9 mouse cellular contexts compared by ENCODE assay signal in genomic region chr11:5296576-5297115, GRCm38 (mm10). TPM values are rescaled to one million over a fixed set of nuclear protein-coding genes. Genes with fewer than 3 reads are reported as not detected.
DNase-seq lines count a peak whose midpoint lies in the region; ATAC-seq lines count a peak whose summit lies in the region.
"Had no signal": no experiment of that assay in that cellular context is flagged by ENCODE, and none has a peak within 500 bp of the region (broad histone marks: within the 10 kb centered on the region; RNA-seq: fewer than 3 reads in every experiment).

No protein-coding gene starts in this region.

- H3K36me3 ChIP-seq in forebrain, embryonic 12.5 days (replicated peaks): no peaks in the 10 kb centered on the region
- no peaks in the 10 kb centered on the region for H3K36me3 ChIP-seq in forebrain, embryonic 16.5 days (ENCODE audit: control insufficient read depth, insufficient read depth)
- no peaks in the 10 kb centered on the region for H3K36me3 ChIP-seq in neural tube, embryonic 14.5 days (ENCODE audit: control insufficient read depth, insufficient read depth, low read length)
- H3K36me3 ChIP-seq in limb, embryonic 10.5 days: no peaks in the 10 kb centered on the region
- H3K36me3 ChIP-seq in midbrain, embryonic 15.5 days (replicated peaks): no peaks in the 10 kb centered on the region

- WGBS in forebrain, embryonic 12.5 days: 72% methylated on average over 2 of the region's 2 CpGs
- 39% methylated on average over 2 of the region's 2 CpGs for WGBS in forebrain, embryonic 16.5 days
- WGBS in neural tube, embryonic 14.5 days: 73% methylated on average over 2 of the region's 2 CpGs
- WGBS in limb, embryonic 10.5 days: 27% methylated on average over 2 of the region's 2 CpGs
- 68% methylated on average over 2 of the region's 2 CpGs for WGBS in midbrain, embryonic 15.5 days

- no peaks in the 10 kb centered on the region for H3K27me3 ChIP-seq in forebrain, embryonic 12.5 days
- no peaks in the 10 kb centered on the region for H3K27me3 ChIP-seq in forebrain, embryonic 16.5 days (replicated peaks; ENCODE audit: control insufficient read depth, insufficient read depth, low read length)
- H3K27me3 ChIP-seq in neural tube, embryonic 14.5 days (ENCODE audit: control insufficient read depth, insufficient read depth, low read length): no peaks in the 10 kb centered on the region
- H3K27me3 ChIP-seq in limb, embryonic 10.5 days (ENCODE audit: low read depth, poor library complexity, severe bottlenecking): no peaks in the 10 kb centered on the region
- no peaks in the 10 kb centered on the region for H3K27me3 ChIP-seq in midbrain, embryonic 15.5 days (replicated peaks)

- DNase-seq in neural tube, embryonic 10.5 days (ENCODE audit: extremely low spot score, low spot score): no peak
- no peak for DNase-seq in limb, embryonic 10.5 days (ENCODE audit: low spot score)
- DNase-seq in cerebellum, postnatal 25 days: no peak
- DNase-seq in yolk sac, embryonic 10.5 days (ENCODE audit: low spot score): no peak
- DNase-seq: cerebellum, adult 11 months had no signal

- H3K4me3 ChIP-seq in forebrain, embryonic 12.5 days (replicated peaks): no peak overlapping the region
- H3K4me3 ChIP-seq in forebrain, embryonic 16.5 days (replicated peaks; ENCODE audit: low read length): no peak overlapping the region
- no peak overlapping the region for H3K4me3 ChIP-seq in neural tube, embryonic 14.5 days (ENCODE audit: low read depth, low read length)
- 0 out of 2 replicates have a peak overlapping the region, but pooled peaks have one; percentile 11 for H3K4me3 ChIP-seq in limb, embryonic 10.5 days
- H3K4me3 ChIP-seq in midbrain, embryonic 15.5 days: no peak overlapping the region

- no peak overlapping the region for H3K4me2 ChIP-seq in forebrain, embryonic 12.5 days
- H3K4me2 ChIP-seq in forebrain, embryonic 16.5 days (ENCODE audit: low read length): no peak overlapping the region
- no peak overlapping the region for H3K4me2 ChIP-seq in neural tube, embryonic 14.5 days (ENCODE audit: low read depth, low read length)
- H3K4me2 ChIP-seq in midbrain, embryonic 15.5 days: no peak overlapping the region

- H3K27ac ChIP-seq in forebrain, embryonic 12.5 days: 0 out of 2 replicates have a peak overlapping the region, but pooled peaks have one; percentile 57
- H3K27ac ChIP-seq in forebrain, embryonic 16.5 days (ENCODE audit: low read length): no peak overlapping the region
- no peak overlapping the region for H3K27ac ChIP-seq in neural tube, embryonic 14.5 days (ENCODE audit: low read depth, low read length)
- 0 out of 2 replicates have a peak overlapping the region, but pooled peaks have one; percentile 11 for H3K27ac ChIP-seq in limb, embryonic 10.5 days
- no peak overlapping the region for H3K27ac ChIP-seq in midbrain, embryonic 15.5 days

- H3K9ac ChIP-seq in forebrain, embryonic 12.5 days: no peak overlapping the region
- no peak overlapping the region for H3K9ac ChIP-seq in forebrain, embryonic 16.5 days (replicated peaks; ENCODE audit: low read depth, low read length)
- no peak overlapping the region for H3K9ac ChIP-seq in neural tube, embryonic 14.5 days (replicated peaks; ENCODE audit: low read depth, low read length)
- no peak overlapping the region for H3K9ac ChIP-seq in midbrain, embryonic 15.5 days

- peaks cover 28% of the 10 kb centered on the region for H3K4me1 ChIP-seq in forebrain, embryonic 12.5 days
- peaks cover 18% of the 10 kb centered on the region for H3K4me1 ChIP-seq in forebrain, embryonic 16.5 days (replicated peaks; ENCODE audit: control insufficient read depth, insufficient read depth, low read length)
- H3K4me1 ChIP-seq in neural tube, embryonic 14.5 days (ENCODE audit: control insufficient read depth, insufficient read depth, low read length): peaks cover 12% of the 10 kb centered on the region; the same call in 1 of the 2 replicates
- H3K4me1 ChIP-seq in limb, embryonic 10.5 days: peaks cover 48% of the 10 kb centered on the region
- peaks cover 18% of the 10 kb centered on the region for H3K4me1 ChIP-seq in midbrain, embryonic 15.5 days

- ATAC-seq in forebrain, embryonic 12.5 days (ENCODE audit: low FRiP score): no peak
- ATAC-seq in forebrain, embryonic 16.5 days: no peak
- ATAC-seq in neural tube, embryonic 14.5 days (ENCODE audit: low read depth): 0 out of 2 replicates have a peak, but pooled peaks have one; percentile 34
- ATAC-seq in midbrain, embryonic 15.5 days (replicated peaks): no peak

- no peaks in the 10 kb centered on the region for H3K9me3 ChIP-seq in forebrain, embryonic 12.5 days
- no peaks in the 10 kb centered on the region for H3K9me3 ChIP-seq in forebrain, embryonic 16.5 days (ENCODE audit: control insufficient read depth, low read length)
- H3K9me3 ChIP-seq in neural tube, embryonic 14.5 days (ENCODE audit: control insufficient read depth, low read length): no peaks in the 10 kb centered on the region
- no peaks in the 10 kb centered on the region for H3K9me3 ChIP-seq in limb, embryonic 10.5 days (replicated peaks)
- no peaks in the 10 kb centered on the region for H3K9me3 ChIP-seq in midbrain, embryonic 15.5 days

RNA-seq across cellular contexts. Expression of gene Kremen1, which starts 35.3 kb away (rescaled TPM):
- 11.9 and 12.0 TPM in 2 replicates for polyA plus RNA-seq in forebrain, embryonic 12.5 days (2016; fragmentation: Nextera tagmentation; extraction: Ambion mirVana)
- 4.7 and 6.3 TPM in 2 replicates for polyA plus RNA-seq in forebrain, embryonic 16.5 days (2015; fragmentation: Nextera tagmentation; extraction: Ambion mirVana)
- 3.7 and 6.5 TPM in 2 replicates for polyA plus RNA-seq in neural tube, embryonic 14.5 days (2014; fragmentation: Nextera tagmentation; extraction: Ambion mirVana)
- 16.8 and 17.8 TPM in 2 replicates for polyA plus RNA-seq in limb, embryonic 10.5 days (2016; fragmentation: Nextera tagmentation; extraction: Ambion mirVana)
- polyA plus RNA-seq in midbrain, embryonic 15.5 days (2015; fragmentation: Nextera tagmentation; extraction: Ambion mirVana): 5.2 and 6.0 TPM in 2 replicates

Comparison
In these comparisons a context has a peak if more than half of its experiments do, and no peak if none do; other contexts are left out.
1. H3K27ac ChIP-seq: peak in forebrain, embryonic 12.5 days (single experiment) and limb, embryonic 10.5 days (single experiment); none in forebrain, embryonic 16.5 days (single experiment), neural tube, embryonic 14.5 days (single experiment) and midbrain, embryonic 15.5 days (single experiment).